Mouse (Mus musculus) heart, postnatal 0 days (tissue): ENCODE results near the gene Ankrd55. TPM values are rescaled to one million over a fixed set of nuclear protein-coding genes. Genes with fewer than 3 reads are reported as not detected.

Experiments
- ATAC-seq: fragments of 200-750 bp; cut with Nextera tagmentation; 2 replicates; pipeline ENCODE4 v1.8.0; 2017; ENCODE audit warnings: low read depth, moderate number of reproducible peaks, moderate library complexity; ENCODE audit not compliant: insufficient read depth
- DNase-seq: peaks from one replicate; pipeline ENCODE4 v3.0.0-alpha.2; 2016; ENCODE audit warnings: low spot score
- H3K27ac ChIP-seq: fragments of 300-500 bp; sonication (generic); 2 replicates; pipeline ENCODE4 v1.5.1; 2014; ENCODE audit warnings: low read depth, mild to moderate bottlenecking
- H3K27me3 ChIP-seq: fragments of 300-500 bp; sonication (generic); 2 replicates; pipeline ENCODE4 v1.6.1; 2014; ENCODE audit warnings: low read length, mixed read lengths; ENCODE audit not compliant: control insufficient read depth, insufficient read depth
- H3K36me3 ChIP-seq: fragments of 300-500 bp; sonication (generic); replicated peaks from 2 replicates; pipeline ENCODE4 v1.6.1; 2014; ENCODE audit warnings: low read length, mixed read lengths; ENCODE audit not compliant: control insufficient read depth, insufficient read depth
- H3K4me1 ChIP-seq: fragments of 300-500 bp; sonication (generic); 2 replicates; pipeline ENCODE4 v1.6.1; 2014; ENCODE audit warnings: antibody characterized with exemption; ENCODE audit not compliant: control insufficient read depth, insufficient read depth
- H3K4me2 ChIP-seq: fragments of 300-500 bp; sonication (generic); 2 replicates; pipeline ENCODE4 v1.6.1; 2014; ENCODE audit warnings: low read depth, mild to moderate bottlenecking, low read length, moderate library complexity
- H3K4me3 ChIP-seq: fragments of 300-500 bp; sonication (generic); 2 replicates; pipeline ENCODE4 v1.5.1; 2014; ENCODE audit warnings: low read depth, low read length
- H3K9ac ChIP-seq: fragments of 300-500 bp; sonication (generic); replicated peaks from 2 replicates; pipeline ENCODE4 v1.6.1; 2014; ENCODE audit warnings: low read depth, low read length, mixed read lengths
- H3K9me3 ChIP-seq: fragments of 300-500 bp; sonication (generic); replicated peaks from 2 replicates; pipeline ENCODE4 v1.6.1; 2016; ENCODE audit warnings: low read length; ENCODE audit not compliant: control insufficient read depth
- CTCF ChIP-seq: IDR thresholded peaks from 2 replicates; pipeline ENCODE4 v1.5.1; 2016; ENCODE audit warnings: antibody characterized with exemption, control low read depth, low read depth
- EP300 ChIP-seq: IDR thresholded peaks from 2 replicates; pipeline ENCODE4 v1.6.1; 2016; ENCODE audit warnings: antibody characterized with exemption, low read depth
- WGBS: fragments of 180-500 bp; shearing (Covaris S2); extraction: QIAGEN DNeasy Blood & Tissue Kit; methylation state at CpG from one replicate; pipeline ENCODE4 v1.1.7; 2014; 5-methylcytosine and 5-hydroxymethylcytosine counted together
- polyA plus RNA-seq: library from polyadenylated mRNA; unstranded; fragments of >200 nt; fragmentation: Nextera tagmentation; extraction: Ambion mirVana; gene quantifications from 2 replicates; pipeline ENCODE4 v1.2.1, GENCODE M21; 2015
- total RNA-seq: library from RNA; depleted of rRNA; stranded (reverse); fragments of >200 nt; gene quantifications from 2 replicates; pipeline ENCODE4 v1.2.3, GENCODE M21; 2014; ENCODE audit warnings: low replicate concordance

Gene Ankrd55
- total and polyA plus RNA-seq, 2 experiments from 2014 or later = 0.05 TPM; not detected in 1

GRCm38 (mm10) chr13:112387279-112387678 is 99.0 kb downstream of the Ankrd55 start:
- ATAC-seq (no peak), DNase-seq (no peak)
- WGBS = 82% methylated on average over 5 of the region's 5 CpGs
- Histone ChIP-seq H3K4me1 (0 out of 2 replicates have a peak, but pooled peaks cover 6% of the 10 kb centered on the region), H3K4me3 (no peak overlapping the region), H3K9me3 (no peaks in the 10 kb centered on the region), H3K27ac (no peak overlapping the region), H3K9ac (no peak overlapping the region), H3K36me3 (no peaks in the 10 kb centered on the region), H3K4me2 (no peak overlapping the region), H3K27me3 (no peaks in the 10 kb centered on the region)
- TF ChIP-seq CTCF (no peak), EP300 (no peak)

- no peak overlapping the region for H3K9ac ChIP-seq
- WGBS = 76% methylated on average over 3 of the region's 3 CpGs
- TF ChIP-seq EP300 (no peak), CTCF (no peak)
- H3K4me1 ChIP-seq = 0 out of 2 replicates have a peak, but pooled peaks cover 3% of the 10 kb centered on the region
- no peaks in the 10 kb centered on the region for H3K27me3 ChIP-seq
- no peak overlapping the region for H3K4me3 ChIP-seq
- no peak overlapping the region for H3K27ac ChIP-seq
- ATAC-seq = no peak
- no peaks in the 10 kb centered on the region for H3K36me3 ChIP-seq
- H3K9me3 ChIP-seq = no peaks in the 10 kb centered on the region
- no peak for DNase-seq
- H3K4me2 ChIP-seq = no peak overlapping the region
Observed at GRCm38 (mm10) chr13:112388176-112388575, 99.9 kb downstream of the Ankrd55 start.

DNA sequence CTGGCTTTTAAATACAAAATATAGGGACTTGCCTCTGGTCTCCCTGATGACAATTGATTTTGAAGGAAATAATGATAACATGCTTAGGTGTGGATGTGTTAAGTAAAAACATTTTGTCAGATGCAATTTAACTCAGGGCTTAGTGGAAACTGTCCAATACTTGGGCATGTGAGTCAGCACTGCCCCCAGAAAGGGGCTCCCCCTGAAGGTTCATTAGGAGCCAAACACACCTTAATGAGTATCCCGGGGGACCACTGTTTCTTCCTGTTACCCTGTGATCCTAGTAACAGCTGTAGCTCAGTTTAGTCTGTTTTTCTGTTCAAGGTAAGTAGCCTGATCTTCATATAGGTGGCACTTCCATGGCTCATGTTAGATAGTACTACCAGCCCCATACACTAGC is 102.0 kb downstream of the Ankrd55 start:
- TF ChIP-seq EP300 (no peak), CTCF (no peak)
- Histone ChIP-seq H3K4me3 (no peak overlapping the region), H3K36me3 (no peaks in the 10 kb centered on the region), H3K9me3 (no peaks in the 10 kb centered on the region), H3K27me3 (no peaks in the 10 kb centered on the region), H3K9ac (no peak overlapping the region), H3K4me1 (no peaks in the 10 kb centered on the region), H3K27ac (no peak overlapping the region), H3K4me2 (no peak overlapping the region)
- 86% methylated on average over 1 of the region's 1 CpGs for WGBS
- no peak for ATAC-seq
- DNase-seq = no peak

DNA sequence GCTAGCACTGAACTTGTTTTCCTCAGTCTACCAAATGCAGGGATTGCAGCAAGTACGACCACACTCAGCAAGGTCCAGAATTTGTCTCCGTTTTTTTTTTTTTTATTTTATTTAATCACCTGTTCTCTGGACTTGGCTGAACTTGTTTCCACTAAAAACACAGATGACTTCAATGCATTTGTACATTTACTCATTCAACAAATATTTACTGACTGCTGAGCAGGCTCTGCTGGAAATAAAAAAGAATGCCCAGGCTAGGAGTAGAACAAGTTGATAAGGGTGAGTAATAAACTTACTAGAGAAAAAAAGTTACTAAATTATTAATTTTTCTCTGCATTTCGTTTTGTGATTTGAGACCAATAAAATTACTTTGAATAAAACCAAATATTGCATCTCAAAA is 103.1 kb downstream of the Ankrd55 start:
- Histone ChIP-seq H3K9ac (no peak overlapping the region), H3K27ac (no peak overlapping the region), H3K36me3 (no peaks in the 10 kb centered on the region), H3K4me1 (no peaks in the 10 kb centered on the region), H3K4me3 (no peak overlapping the region), H3K4me2 (no peak overlapping the region), H3K9me3 (no peaks in the 10 kb centered on the region), H3K27me3 (no peaks in the 10 kb centered on the region)
- WGBS = 68% methylated on average over 3 of the region's 3 CpGs
- TF ChIP-seq CTCF (no peak), EP300 (no peak)
- ATAC-seq (no peak), DNase-seq (no peak)

- H3K4me3 ChIP-seq = no peak overlapping the region
- no peak overlapping the region for H3K9ac ChIP-seq
- no peak overlapping the region for H3K4me2 ChIP-seq
- 81% methylated on average over 2 of the region's 2 CpGs for WGBS
- DNase-seq (no peak), ATAC-seq (no peak)
- H3K27me3 ChIP-seq = no peaks in the 10 kb centered on the region
- H3K27ac ChIP-seq = no peak overlapping the region
- no peaks in the 10 kb centered on the region for H3K9me3 ChIP-seq
- TF ChIP-seq CTCF (no peak), EP300 (no peak)
- H3K36me3 ChIP-seq = no peaks in the 10 kb centered on the region
- H3K4me1 ChIP-seq = no peaks in the 10 kb centered on the region
Observed at GRCm38 (mm10) chr13:112393356-112393755, 105.1 kb downstream of the Ankrd55 start.

DNA sequence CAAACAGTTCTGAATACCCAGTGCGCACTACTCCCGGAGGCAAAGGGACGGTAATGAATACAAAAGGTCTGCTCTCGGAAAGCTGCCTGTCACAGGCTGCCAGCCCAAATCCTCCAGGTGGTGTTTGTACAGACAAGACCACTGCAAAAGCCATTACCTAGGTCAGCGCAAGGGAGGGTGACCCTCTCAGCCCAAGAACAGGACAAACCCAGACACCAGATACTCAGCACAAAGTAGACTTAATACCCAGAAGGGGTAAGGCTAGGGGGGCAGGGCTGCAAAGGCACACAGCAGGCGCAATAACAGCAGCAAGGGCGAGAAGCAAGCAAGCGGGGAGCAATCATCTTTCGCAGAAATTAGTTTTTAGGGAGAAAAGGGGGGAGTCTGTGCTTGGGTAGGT is 106.0 kb downstream of the Ankrd55 start:
- no peak overlapping the region for H3K4me2 ChIP-seq
- TF ChIP-seq CTCF (no peak), EP300 (no peak)
- ATAC-seq (no peak), DNase-seq (no peak)
- no peak overlapping the region for H3K4me3 ChIP-seq
- H3K4me1 ChIP-seq = no peaks in the 10 kb centered on the region
- no peak overlapping the region for H3K27ac ChIP-seq
- H3K9me3 ChIP-seq = no peaks in the 10 kb centered on the region
- WGBS = 92% methylated on average over 9 of the region's 9 CpGs
- no peak overlapping the region for H3K9ac ChIP-seq
- H3K27me3 ChIP-seq = no peaks in the 10 kb centered on the region
- no peaks in the 10 kb centered on the region for H3K36me3 ChIP-seq
